Mouse (Mus musculus): ENCODE measurements at regions not wholly inside any gene's neighbourhood (a gene's known extent, or its start where the extent isn't known, plus 50 kb on each side); places are given as distances from the start of the nearest gene placed in this dataset.

- in situ Hi-C loops (cut with MboI; ENCODE audit: low pct_unique_long_range_greater_than_20kb) = no loop called here
- ChIA-PET CTCF (no interaction called here), POLR2A (no interaction called here)
- DNase-seq (ENCODE audit: low read depth, low spot score) (no peak), ATAC-seq (no peak)
- H3K27me3 ChIP-seq = no peaks in the 10 kb centered on the region
- TF ChIP-seq CTCF (IDR thresholded peaks at IDR 0.05) = no peak
These were observed 541.8 kb downstream of the Edem1 start for GRCm38 (mm10) chr6:109370286-109370685.

GRCm38 (mm10) chr6:109371931-109372330 is 543.5 kb downstream of the Edem1 start:
- in situ Hi-C loops (cut with MboI; ENCODE audit: low pct_unique_long_range_greater_than_20kb) = no loop called here
- no peak for TF ChIP-seq CTCF (IDR thresholded peaks at IDR 0.05)
- ATAC-seq (no peak), DNase-seq (ENCODE audit: low read depth, low spot score) (no peak)
- H3K27me3 ChIP-seq = no peaks in the 10 kb centered on the region
- ChIA-PET CTCF (no interaction called here), POLR2A (no interaction called here)

GRCm38 (mm10) chr6:109387212-109387611 is 558.8 kb downstream of the Edem1 start:
- H3K27me3 ChIP-seq = no peaks in the 10 kb centered on the region
- POLR2A ChIA-PET = no interaction called here
- no peak for TF ChIP-seq CTCF (IDR thresholded peaks at IDR 0.05)
- ATAC-seq = no peak
- in situ Hi-C loops (cut with MboI; ENCODE audit: low pct_unique_long_range_greater_than_20kb) = no loop called here
- CTCF ChIA-PET = no interaction called here
- no peak for DNase-seq (ENCODE audit: low read depth, low spot score)

- CTCF ChIA-PET = no interaction called here
- POLR2A ChIA-PET = no interaction called here
- TF ChIP-seq CTCF (IDR thresholded peaks at IDR 0.05) = no peak
- DNase-seq (ENCODE audit: low read depth, low spot score) (no peak), ATAC-seq (no peak)
- H3K27me3 ChIP-seq = no peaks in the 10 kb centered on the region
- in situ Hi-C loops (cut with MboI; ENCODE audit: low pct_unique_long_range_greater_than_20kb) = no loop called here
These were observed 561.3 kb downstream of the Edem1 start for GRCm38 (mm10) chr6:109389781-109390180.

- H3K27me3 ChIP-seq = no peaks in the 10 kb centered on the region
- in situ Hi-C loops (cut with MboI; ENCODE audit: low pct_unique_long_range_greater_than_20kb) = no loop called here
- ATAC-seq (no peak), DNase-seq (ENCODE audit: low read depth, low spot score) (no peak)
- POLR2A ChIA-PET = no interaction called here
- TF ChIP-seq CTCF (IDR thresholded peaks at IDR 0.05) = no peak
- CTCF ChIA-PET = no interaction called here
These were observed 570.2 kb downstream of the Edem1 start for GRCm38 (mm10) chr6:109398690-109399089.

- TF ChIP-seq CTCF (IDR thresholded peaks at IDR 0.05) = no peak
- no peak for DNase-seq (ENCODE audit: low read depth, low spot score)
- ChIA-PET POLR2A (no interaction called here), CTCF (interaction anchor here (1.3 to 1.8 kb wide), 2 partner anchors 9 to 10 kb away, joined by 3 to 5 read pairs; no protein-coding TSS in a partner anchor)
- no peaks in the 10 kb centered on the region for H3K27me3 ChIP-seq
- in situ Hi-C loops (cut with MboI; ENCODE audit: low pct_unique_long_range_greater_than_20kb) = no loop called here
- no peak for ATAC-seq
These were observed 591.2 kb downstream of the Edem1 start for GRCm38 (mm10) chr6:109419505-109420239.

GRCm38 (mm10) chr6:109433596-109433995 is 605.2 kb downstream of the Edem1 start:
- POLR2A ChIA-PET = no interaction called here
- H3K27me3 ChIP-seq = no peaks in the 10 kb centered on the region
- CTCF ChIA-PET = no interaction called here
- no peak for DNase-seq (ENCODE audit: low read depth, low spot score)
- no peak for ATAC-seq
- in situ Hi-C loops (cut with MboI; ENCODE audit: low pct_unique_long_range_greater_than_20kb) = no loop called here
- no peak for TF ChIP-seq CTCF (IDR thresholded peaks at IDR 0.05)

Data from Patski (cell line).